Mouse (Mus musculus) ES-E14 (cell line): Measurements from ENCODE around the gene Rasgef1b. TPM values are rescaled to one million over a fixed set of nuclear protein-coding genes. Genes with fewer than 3 reads are reported as not detected.

ENCODE experiments used
- DNase-seq: peaks from one replicate; pipeline ENCODE4 v3.0.0-alpha.2; 2013; ENCODE audit warnings: low read depth, low spot score
- H3K27ac ChIP-seq: 2 replicates; pipeline ENCODE4 v1.5.1; 2012; ENCODE audit warnings: low read depth, mild to moderate bottlenecking, low read length, moderate library complexity, mixed read lengths; ENCODE audit not compliant: poor library complexity, insufficient read depth, severe bottlenecking
- H3K36me3 ChIP-seq: 2 replicates; pipeline ENCODE4 v1.6.1; 2012; ENCODE audit warnings: mild to moderate bottlenecking, low read length, moderate library complexity, mixed read lengths; ENCODE audit not compliant: control insufficient read depth, poor library complexity, insufficient read depth, severe bottlenecking
- H3K4me1 ChIP-seq, 2 experiments: fragments of 150-350 bp in 1 of 2; sonication (generic) in 1 of 2; 2 replicates each; pipeline ENCODE4 v1.6.1; 2012; ENCODE audit warnings: low read length in 2 of 2, mild to moderate bottlenecking in 1 of 2, mixed read lengths in 1 of 2; ENCODE audit not compliant: control insufficient read depth in 2 of 2, insufficient read depth in 2 of 2, poor library complexity in 1 of 2
- H3K4me3 ChIP-seq, 2 experiments: fragments of 150-350 bp in 1 of 2; sonication (generic) in 1 of 2; 2 replicates each; pipeline ENCODE4 v1.5.1; 2012; ENCODE audit warnings: low read length in 2 of 2, low read depth in 1 of 2, mild to moderate bottlenecking in 1 of 2, mixed read lengths in 1 of 2; ENCODE audit not compliant: insufficient read depth in 1 of 2, poor library complexity in 1 of 2, severe bottlenecking in 1 of 2
- H3K9ac ChIP-seq: 2 replicates; pipeline ENCODE4 v1.6.1; 2012; ENCODE audit warnings: low read depth, mild to moderate bottlenecking, low read length, mixed read lengths; ENCODE audit not compliant: poor library complexity, insufficient read depth, severe bottlenecking
- H3K9me3 ChIP-seq: fragments of 150-350 bp; sonication (generic); 2 replicates; pipeline ENCODE4 v1.6.1; 2012; ENCODE audit warnings: low read depth, mild to moderate bottlenecking, low read length; ENCODE audit not compliant: control insufficient read depth, insufficient read depth
- CHD2 ChIP-seq: IDR thresholded peaks from 2 replicates; pipeline ENCODE4 v1.6.1; 2014; ENCODE audit warnings: mild to moderate bottlenecking, low read depth, low read length, inconsistent platforms
- HCFC1 ChIP-seq: IDR thresholded peaks from 2 replicates; pipeline ENCODE4 v1.6.1; 2012; ENCODE audit warnings: low read length, inconsistent platforms, borderline replicate concordance; ENCODE audit not compliant: insufficient read depth
- MAFK ChIP-seq: IDR thresholded peaks from 2 replicates; pipeline ENCODE4 v1.6.1; 2014; ENCODE audit warnings: mild to moderate bottlenecking, low read depth, low read length, inconsistent platforms; ENCODE audit not compliant: insufficient read depth
- ZC3H11A ChIP-seq: IDR thresholded peaks from 2 replicates; pipeline ENCODE4 v1.6.1; 2012; ENCODE audit warnings: low read depth, mild to moderate bottlenecking, inconsistent platforms, low read length, borderline replicate concordance
- ZNF384 ChIP-seq: IDR thresholded peaks from 2 replicates; pipeline ENCODE4 v1.6.1; 2012; ENCODE audit warnings: low read depth, low read length, inconsistent platforms
- in situ Hi-C, 2 experiments: fragments of 600-800 bp; cut with MboI; formaldehyde crosslinking; loops; one replicate each; pipeline ENCODE4 v1.15.1; 2025; ENCODE audit warnings: low sequenced_read_pairs in 2 of 2, inconsistent platforms in 1 of 2; ENCODE audit not compliant: unreplicated experiment in 2 of 2
- total RNA-seq: library from RNA; depleted of rRNA; stranded (reverse); fragments of 300-350 nt; gene quantifications from 2 replicates; pipeline ENCODE4 v1.2.3, GENCODE M21; 2012

Gene Rasgef1b
- total RNA-seq, 1 experiment, result 2.8 TPM

- no peaks in the 10 kb centered on the region for H3K4me1 ChIP-seq
- no peak for TF ChIP-seq ZC3H11A
- TF ChIP-seq ZNF384, result no peak
- TF ChIP-seq MAFK, result no peak
- no peak for TF ChIP-seq HCFC1
- TF ChIP-seq CHD2, result no peak
Measured at GRCm38 (mm10) chr5:99374460-99374859, 354.4 kb downstream of the Rasgef1b start.

GRCm38 (mm10) chr5:99373570-99374151 lies 355.2 kb downstream of the Rasgef1b start:
- in situ Hi-C loops, result no loop called here
- H3K9ac ChIP-seq, result no peak overlapping the region
- H3K36me3 ChIP-seq, result no peaks in the 10 kb centered on the region
- DNase-seq, result no peak
- no peak overlapping the region for H3K27ac ChIP-seq
- TF ChIP-seq MAFK (no peak), ZNF384 (no peak), HCFC1 (no peak), CHD2 (no peak), ZC3H11A (no peak)
- no peak overlapping the region for H3K4me3 ChIP-seq
- no peaks in the 10 kb centered on the region for H3K9me3 ChIP-seq
- no peaks in the 10 kb centered on the region for H3K4me1 ChIP-seq

More at GRCm38 (mm10) chr5:99374460-99374859, 354.4 kb downstream of the Rasgef1b start:
- H3K9ac ChIP-seq, result no peak overlapping the region
- no peaks in the 10 kb centered on the region for H3K9me3 ChIP-seq
- in situ Hi-C loops, result no loop called here
- no peaks in the 10 kb centered on the region for H3K36me3 ChIP-seq
- DNase-seq, result no peak
- H3K4me3 ChIP-seq, result no peak overlapping the region
- H3K27ac ChIP-seq, result no peak overlapping the region

GRCm38 (mm10) chr5:99370636-99371035 lies 358.2 kb downstream of the Rasgef1b start:
- Histone ChIP-seq H3K9me3 (no peaks in the 10 kb centered on the region), H3K4me1 (no peaks in the 10 kb centered on the region), H3K27ac (no peak overlapping the region), H3K4me3 (no peak overlapping the region), H3K9ac (no peak overlapping the region), H3K36me3 (no peaks in the 10 kb centered on the region)
- no peak for TF ChIP-seq CHD2
- no peak for DNase-seq
- in situ Hi-C loops, result no loop called here

GRCm38 (mm10) chr5:99369256-99369655 lies 359.6 kb downstream of the Rasgef1b start:
- Histone ChIP-seq H3K4me3 (no peak overlapping the region), H3K36me3 (no peaks in the 10 kb centered on the region), H3K4me1 (no peaks in the 10 kb centered on the region), H3K9ac (no peak overlapping the region), H3K9me3 (no peaks in the 10 kb centered on the region), H3K27ac (no peak overlapping the region)
- TF ChIP-seq CHD2 (no peak), MAFK (no peak), ZNF384 (no peak), ZC3H11A (no peak), HCFC1 (no peak)
- in situ Hi-C loops, result no loop called here
- DNase-seq, result no peak

DNA sequence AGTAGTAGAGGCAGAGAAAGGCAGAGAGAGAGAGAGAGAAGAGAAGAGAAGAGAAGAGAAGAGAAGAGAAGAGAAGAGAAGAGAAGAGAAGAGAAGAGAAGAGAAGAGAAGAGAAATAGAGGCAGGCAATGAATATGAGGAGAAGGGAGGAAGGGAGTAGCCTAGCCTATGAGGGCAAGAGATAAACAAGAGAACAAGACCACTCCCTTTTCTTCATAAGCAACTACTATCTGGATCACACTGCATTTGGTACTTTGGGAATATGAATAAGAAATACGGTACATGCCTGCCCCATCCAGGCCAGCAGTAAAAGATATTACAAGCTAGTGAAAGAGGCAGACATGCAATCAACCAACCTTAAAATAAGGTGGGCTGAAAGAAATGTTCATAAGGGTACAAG lies 360.2 kb downstream of the Rasgef1b start:
- H3K36me3 ChIP-seq, result no peaks in the 10 kb centered on the region
- DNase-seq, result no peak
- no peak overlapping the region for H3K27ac ChIP-seq
- H3K9me3 ChIP-seq, result no peaks in the 10 kb centered on the region
- no peak overlapping the region for H3K4me3 ChIP-seq
- H3K9ac ChIP-seq, result no peak overlapping the region
- no peaks in the 10 kb centered on the region for H3K4me1 ChIP-seq
- in situ Hi-C loops, result no loop called here
- TF ChIP-seq CHD2 (no peak), ZNF384 (no peak), MAFK (no peak), HCFC1 (no peak), ZC3H11A (no peak)
